Mouse (Mus musculus) liver, postnatal 0 days (tissue): ENCODE data around the gene 9430038I01Rik.

Experiments
- CTCF ChIP-seq: sonication (generic); IDR thresholded peaks from 2 replicates; pipeline ENCODE4 v1.5.1; 2016; ENCODE audit warnings: antibody characterized with exemption, low read depth
- EP300 ChIP-seq: IDR thresholded peaks from 2 replicates; pipeline ENCODE4 v1.6.1; 2016; ENCODE audit warnings: antibody characterized with exemption, low read depth, mild to moderate bottlenecking

- TF ChIP-seq CTCF (no peak), EP300 (no peak)
These were observed 6.4 kb downstream of the 9430038I01Rik start for GRCm38 (mm10) chr7:137404146-137404545.
